Comparison of ENCODE assay signal across 8 mouse cellular contexts in genomic region chr10:126809587-126809986, GRCm38 (mm10).
DNase-seq lines count a peak whose midpoint lies in the region; ATAC-seq and TF ChIP-seq lines count a peak whose summit lies in the region.

No protein-coding gene starts in this region.

- H3K27me3 ChIP-seq in MEL (ENCODE audit: control insufficient read depth in 1 of 2, insufficient read depth in 2 of 2, low read length in 2 of 2) = no peaks in the 10 kb centered on the region
- H3K27me3 ChIP-seq in embryonic facial prominence, embryonic 12.5 days = no peaks in the 10 kb centered on the region
- H3K27me3 ChIP-seq in hindbrain, postnatal 0 days (ENCODE audit: insufficient read depth, low read length) = no peaks in the 10 kb centered on the region
- no peaks in the 10 kb centered on the region for H3K27me3 ChIP-seq in liver, embryonic 12.5 days (replicated peaks)

- H3K4me1 ChIP-seq in MEL (ENCODE audit: control insufficient read depth in 1 of 2, insufficient read depth in 2 of 2, low read length in 2 of 2) = no peaks in the 10 kb centered on the region
- H3K4me1 ChIP-seq in embryonic facial prominence, embryonic 12.5 days = peaks cover 7% of the 10 kb centered on the region
- no peaks in the 10 kb centered on the region for H3K4me1 ChIP-seq in hindbrain, postnatal 0 days (ENCODE audit: insufficient read depth, low read length)
- H3K4me1 ChIP-seq in liver, embryonic 12.5 days = 0 out of 2 replicates have a peak, but pooled peaks cover 4% of the 10 kb centered on the region

- H3K36me3 ChIP-seq in MEL (ENCODE audit: control insufficient read depth in 1 of 2, insufficient read depth in 2 of 2, low read length in 2 of 2) = no peaks in the 10 kb centered on the region
- no peaks in the 10 kb centered on the region for H3K36me3 ChIP-seq in embryonic facial prominence, embryonic 12.5 days
- no peaks in the 10 kb centered on the region for H3K36me3 ChIP-seq in hindbrain, postnatal 0 days (ENCODE audit: insufficient read depth, low read length)
- no peaks in the 10 kb centered on the region for H3K36me3 ChIP-seq in liver, embryonic 12.5 days

- TF ChIP-seq CTCF in gastrocnemius, adult 2 months (IDR thresholded peaks at IDR 0.05) = no peak
- no peak; a peak in 1 of 6 replicates for TF ChIP-seq CTCF in MEL (IDR thresholded peaks at IDR 0.05 in 2 of 3, conservative IDR thresholded peaks at IDR 0.05 in 1 of 3; ENCODE audit: control insufficient read depth in 1 of 3, insufficient read depth in 1 of 3, low read depth in 2 of 3, low read length in 3 of 3, poor library complexity in 1 of 3, severe bottlenecking in 1 of 3)
- TF ChIP-seq CTCF in hindbrain, postnatal 0 days (IDR thresholded peaks at IDR 0.05; ENCODE audit: low read depth) = peak; percentile 59

- DNase-seq in gastrocnemius, adult 2 months = no peak
- DNase-seq in gastrocnemius, postnatal 14 days = no peak
- DNase-seq in MEL (ENCODE audit: low read depth, low spot score) = peak; percentile 23
- peak; percentile 80 for DNase-seq in hindbrain, postnatal 0 days (ENCODE audit: low spot score)
- peak; percentile 81 for DNase-seq in retina, postnatal 1 day
- no peak for DNase-seq in spleen, adult 18-20 months

- H3K27ac ChIP-seq in gastrocnemius, adult 2 months = no peak overlapping the region
- no peak overlapping the region for H3K27ac ChIP-seq in MEL (ENCODE audit: control insufficient read depth, low read depth, low read length)
- 0 out of 2 replicates have a peak overlapping the region, but pooled peaks have one; percentile 30 for H3K27ac ChIP-seq in embryonic facial prominence, embryonic 12.5 days
- peak overlapping the region; percentile 72; the same call in 1 of the 2 replicates for H3K27ac ChIP-seq in hindbrain, postnatal 0 days
- no peak overlapping the region for H3K27ac ChIP-seq in liver, embryonic 12.5 days

- 56% methylated on average over 17 of the region's 17 CpGs for WGBS in embryonic facial prominence, embryonic 12.5 days
- 42% methylated on average over 17 of the region's 17 CpGs for WGBS in hindbrain, postnatal 0 days
- WGBS in liver, embryonic 12.5 days (ENCODE audit: insufficient replicate concordance) = 42% methylated on average over 17 of the region's 17 CpGs

- ATAC-seq in embryonic facial prominence, embryonic 12.5 days (ENCODE audit: insufficient number of reproducible peaks, insufficient read depth, low FRiP score, low TSS enrichment) = no peak
- peak; percentile 74 for ATAC-seq in hindbrain, postnatal 0 days
- ATAC-seq in liver, embryonic 12.5 days = no peak

- no peaks in the 10 kb centered on the region for H3K79me2 ChIP-seq in MEL (ENCODE audit: control insufficient read depth, insufficient read depth, low read length, poor library complexity)

- TF ChIP-seq RAD21 in MEL (IDR thresholded peaks at IDR 0.05; ENCODE audit: low read depth, low read length) = no peak

- H3K4me2 ChIP-seq in embryonic facial prominence, embryonic 12.5 days (replicated peaks) = peak overlapping the region; percentile 41
- peak overlapping the region; percentile 51 for H3K4me2 ChIP-seq in hindbrain, postnatal 0 days (ENCODE audit: low read depth, low read length)
- peak overlapping the region; percentile 47 for H3K4me2 ChIP-seq in liver, embryonic 12.5 days

- no peak overlapping the region for H3K9ac ChIP-seq in MEL (ENCODE audit: control insufficient read depth, low read depth, low read length, poor library complexity, severe bottlenecking)
- no peak overlapping the region for H3K9ac ChIP-seq in embryonic facial prominence, embryonic 12.5 days
- H3K9ac ChIP-seq in hindbrain, postnatal 0 days (replicated peaks; ENCODE audit: low read length) = peak overlapping the region; percentile 38
- no peak overlapping the region for H3K9ac ChIP-seq in liver, embryonic 12.5 days

- peak overlapping the region; percentile 59 for H3K4me3 ChIP-seq in gastrocnemius, adult 2 months
- H3K4me3 ChIP-seq in MEL (ENCODE audit: control insufficient read depth in 1 of 2, insufficient read depth in 1 of 2, low read depth in 2 of 2, low read length in 2 of 2) = peak overlapping the region in 1 of 2 experiments; percentile 6; a peak in 2 of 4 replicates
- H3K4me3 ChIP-seq in embryonic facial prominence, embryonic 12.5 days = peak overlapping the region; percentile 19
- peak overlapping the region; percentile 21 for H3K4me3 ChIP-seq in hindbrain, postnatal 0 days (ENCODE audit: low read length)
- H3K4me3 ChIP-seq in liver, embryonic 12.5 days = peak overlapping the region; percentile 24

- TF ChIP-seq EP300 in MEL (IDR thresholded peaks at IDR 0.05; ENCODE audit: low read depth in 1 of 2, low read length in 2 of 2) = no peak

- TF ChIP-seq POLR2A in MEL (IDR thresholded peaks at IDR 0.05; ENCODE audit: control insufficient read depth in 1 of 2, insufficient read depth in 1 of 2, low read depth in 1 of 2, low read length in 2 of 2, poor library complexity in 1 of 2) = no peak

- intact Hi-C loops in gastrocnemius, adult 2 months (cut with DNase I) = no loop called here
- intact Hi-C loops in gastrocnemius, postnatal 14 days (cut with DNase I; ENCODE audit: low total_unique reads) = no loop called here

- no peaks in the 10 kb centered on the region for H3K9me3 ChIP-seq in MEL (replicated peaks; ENCODE audit: insufficient read depth, low read length)
- H3K9me3 ChIP-seq in embryonic facial prominence, embryonic 12.5 days = no peaks in the 10 kb centered on the region
- no peaks in the 10 kb centered on the region for H3K9me3 ChIP-seq in hindbrain, postnatal 0 days (ENCODE audit: low read length)
- 0 out of 2 replicates have a peak, but pooled peaks cover 4% of the 10 kb centered on the region for H3K9me3 ChIP-seq in liver, embryonic 12.5 days (replicated peaks)

TF ChIP-seq in MEL, 35 proteins besides CTCF, POLR2A, EP300 and RAD21:
- TF ChIP-seq TBP (IDR thresholded peaks at IDR 0.05; ENCODE audit: low read depth, low read length) = no peak
- no peak for TF ChIP-seq MYB (IDR thresholded peaks at IDR 0.05; ENCODE audit: low read depth, low read length)
- TF ChIP-seq ZKSCAN1 (IDR thresholded peaks at IDR 0.05; ENCODE audit: low read depth, low read length) = no peak
- no peak for TF ChIP-seq MAZ (IDR thresholded peaks at IDR 0.05; ENCODE audit: low read depth, low read length)
- TF ChIP-seq POLR2AphosphoS2 (IDR thresholded peaks at IDR 0.05; ENCODE audit: low read length) = no peak
- TF ChIP-seq UBTF (IDR thresholded peaks at IDR 0.05; ENCODE audit: borderline replicate concordance, insufficient read depth, low read depth, low read length) = no peak
- no peak for TF ChIP-seq BHLHE40 (IDR thresholded peaks at IDR 0.05; ENCODE audit: borderline replicate concordance, low read depth, low read length)
- TF ChIP-seq KAT2A (conservative IDR thresholded peaks at IDR 0.05; ENCODE audit: low read depth, low read length) = no peak
- no peak for TF ChIP-seq JUND (IDR thresholded peaks at IDR 0.05; ENCODE audit: low read depth, low read length)
- TF ChIP-seq CHD1 (IDR thresholded peaks at IDR 0.05; ENCODE audit: low read depth, low read length) = no peak
- no peak for TF ChIP-seq MXI1 (IDR thresholded peaks at IDR 0.05; ENCODE audit: low read depth, low read length)
- TF ChIP-seq SMC3 (IDR thresholded peaks at IDR 0.05; ENCODE audit: low read depth, low read length) = no peak
- no peak for TF ChIP-seq ZMIZ1 (IDR thresholded peaks at IDR 0.05; ENCODE audit: low read depth, low read length)
- no peak for TF ChIP-seq USF1 (IDR thresholded peaks at IDR 0.05; ENCODE audit: low read depth, low read length)

Comparison
In these comparisons a context has a peak if more than half of its experiments do, and no peak if none do; other contexts are left out.
1. DNase-seq: peak in MEL (single experiment), hindbrain, postnatal 0 days (single experiment) and retina, postnatal 1 day (single experiment); none in gastrocnemius, adult 2 months (single experiment), gastrocnemius, postnatal 14 days (single experiment) and spleen, adult 18-20 months (0 of 2).
2. H3K27ac ChIP-seq: peak in embryonic facial prominence, embryonic 12.5 days (single experiment) and hindbrain, postnatal 0 days (single experiment); none in gastrocnemius, adult 2 months (single experiment), MEL (single experiment) and liver, embryonic 12.5 days (single experiment).
3. Peak in every context shown above with its lines, with median percentiles within 50 percentile points of each other: H3K4me2 ChIP-seq.